Comparison of ENCODE assay signal across 9 mouse cellular contexts in genomic region chrX:159650130-159650678, GRCm38 (mm10). TPM values are rescaled to one million over a fixed set of nuclear protein-coding genes. Genes with fewer than 3 reads are reported as not detected.
DNase-seq lines count a peak whose midpoint lies in the region; ATAC-seq lines count a peak whose summit lies in the region.
"Had no signal": no experiment of that assay in that cellular context is flagged by ENCODE, and none has a peak within 500 bp of the region (broad histone marks: within the 10 kb centered on the region; RNA-seq: fewer than 3 reads in every experiment).

No protein-coding gene starts in this region.

- H3K9ac ChIP-seq in lung, embryonic 16.5 days (ENCODE audit: low read length), result no peak overlapping the region
- H3K9ac ChIP-seq: liver, embryonic 14.5 days had no signal

- DNase-seq in 3T3-L1 (ENCODE audit: low read depth, low spot score), result peak; percentile 64
- DNase-seq in CD8-positive naive resting alpha-beta T cell, adult 2 months (ENCODE audit: low read depth in 2 of 2, low spot score in 2 of 2), result peak; percentile 11 to 14
- DNase-seq in heart, postnatal 4 days, result peak; percentile 17
- DNase-seq in splenic B cell, adult 2 months (ENCODE audit: low read depth, low spot score), result peak; percentile 84
- DNase-seq in urinary bladder, postnatal 4 days (ENCODE audit: low spot score in 2 of 2), result no peak
- no peak for DNase-seq in layer of hippocampus, adult 8-10 months (ENCODE audit: low spot score in 2 of 2)
- no peak for DNase-seq in urinary bladder, postnatal 10 days (ENCODE audit: low spot score)

- H3K27me3 ChIP-seq in lung, embryonic 16.5 days (ENCODE audit: control insufficient read depth, insufficient read depth, low read depth, low read length), result no peaks in the 10 kb centered on the region
- no peaks in the 10 kb centered on the region for H3K27me3 ChIP-seq in splenic B cell, adult 2 months (ENCODE audit: control insufficient read depth, insufficient read depth, low read length, poor library complexity, severe bottlenecking)

- no peak overlapping the region for H3K4me3 ChIP-seq in lung, embryonic 16.5 days (ENCODE audit: low read length)

- peak; percentile 56 for ATAC-seq in lung, embryonic 16.5 days (ENCODE audit: low read depth)

- H3K27ac ChIP-seq in lung, embryonic 16.5 days (ENCODE audit: low read length), result peak overlapping the region; percentile 52; the same call in 1 of the 2 replicates
- H3K27ac ChIP-seq: liver, embryonic 14.5 days had no signal

- 54% methylated on average over 11 of the region's 11 CpGs for WGBS in lung, embryonic 16.5 days

- H3K4me2 ChIP-seq in lung, embryonic 16.5 days (ENCODE audit: low read depth, low read length), result no peak overlapping the region

- no peaks in the 10 kb centered on the region for H3K4me1 ChIP-seq in lung, embryonic 16.5 days (replicated peaks; ENCODE audit: control insufficient read depth, insufficient read depth, low read length)

- H3K9me3 ChIP-seq in lung, embryonic 16.5 days (ENCODE audit: control insufficient read depth, low read length), result no peaks in the 10 kb centered on the region

- H3K36me3 ChIP-seq in lung, embryonic 16.5 days (ENCODE audit: control insufficient read depth, insufficient read depth, low read length), result no peaks in the 10 kb centered on the region
- H3K36me3 ChIP-seq in splenic B cell, adult 2 months (ENCODE audit: control insufficient read depth, insufficient read depth, low read length, poor library complexity, severe bottlenecking), result no peaks in the 10 kb centered on the region

RNA-seq across cellular contexts. Expression of gene Sh3kbp1, which starts 23.1 kb away (rescaled TPM):
- 100 to 1,000 TPM; 279 to 282 TPM for total RNA-seq in heart, postnatal 4 days (2021)
- 31.0 and 33.5 TPM in 2 replicates for polyA plus RNA-seq in lung, embryonic 16.5 days (2015; fragmentation: Nextera tagmentation; extraction: Ambion mirVana)
- 10 to 100 TPM; 36.8 to 41.6 (median 37.9) TPM for total RNA-seq in layer of hippocampus, adult 8-10 months (2022)

Comparison
In these comparisons a context has a peak if more than half of its experiments do, and no peak if none do; other contexts are left out.
1. DNase-seq: peak in 3T3-L1 (single experiment), CD8-positive naive resting alpha-beta T cell, adult 2 months (2 of 2), heart, postnatal 4 days (single experiment) and splenic B cell, adult 2 months (single experiment); none in urinary bladder, postnatal 4 days (0 of 2), layer of hippocampus, adult 8-10 months (0 of 2) and urinary bladder, postnatal 10 days (single experiment).
2. RNA of gene Sh3kbp1, which starts 23.1 kb away (total RNA-seq): 279 to 282 TPM in heart, postnatal 4 days; 36.8 to 41.6 TPM in layer of hippocampus, adult 8-10 months; every median in the first group is over 4 times any median in the second.